Mouse (Mus musculus): Measurements from ENCODE around the gene 1700024P04Rik. TPM values are rescaled to one million over a fixed set of nuclear protein-coding genes. Genes with fewer than 3 reads are reported as not detected.

The 1700024P04Rik gene
- polyA plus RNA-seq, 1 experiment from 2014 or later: not detected

DNA sequence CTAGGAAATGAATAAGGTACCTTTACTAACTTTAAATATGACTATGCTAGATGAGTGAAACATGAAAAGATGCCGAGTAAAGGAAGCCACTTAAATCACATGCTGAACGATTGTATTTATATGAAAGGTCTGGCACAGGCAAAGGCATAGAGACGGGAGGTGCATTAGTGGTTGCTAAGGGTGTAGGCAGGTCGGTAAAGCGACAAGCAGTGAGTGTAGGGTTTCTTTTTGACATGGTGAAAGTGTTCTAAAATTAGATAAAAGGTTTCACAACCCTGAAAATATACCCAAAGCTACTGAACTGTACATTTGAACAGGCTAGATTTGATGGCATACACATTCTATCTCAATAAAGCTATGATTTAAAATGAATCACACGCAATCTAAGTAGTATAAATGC is 47.3 kb downstream of the 1700024P04Rik start:
- no peaks in the 10 kb centered on the region for H3K27me3 ChIP-seq
- no peaks in the 10 kb centered on the region for H3K36me3 ChIP-seq
- ATAC-seq (ENCODE audit: insufficient number of reproducible peaks, insufficient read depth, low FRiP score, low TSS enrichment): no peak
- H3K9ac ChIP-seq: no peak overlapping the region
- no peak overlapping the region for H3K4me3 ChIP-seq
- WGBS: 75% methylated on average over 6 of the region's 6 CpGs
- H3K4me2 ChIP-seq (replicated peaks): no peak overlapping the region
- H3K4me1 ChIP-seq: no peaks in the 10 kb centered on the region
- H3K9me3 ChIP-seq: no peaks in the 10 kb centered on the region
- H3K27ac ChIP-seq: no peak overlapping the region

Other genes with a start within 250 kb of the 1700024P04Rik start
- 51.5 and 59.8 TPM in 2 replicates for gene Fcho2, start 169.1 kb downstream of the 1700024P04Rik start, polyA plus RNA-seq (2016; fragmentation: Nextera tagmentation; extraction: Ambion mirVana)
- 73.3 and 73.8 TPM in 2 replicates for gene Tnpo1, start 58.2 kb downstream of the 1700024P04Rik start, polyA plus RNA-seq (2016; fragmentation: Nextera tagmentation; extraction: Ambion mirVana)
- 0.41 and 0.67 TPM in 2 replicates for gene Zfp366, start 200.3 kb upstream of the 1700024P04Rik start, polyA plus RNA-seq (2016; fragmentation: Nextera tagmentation; extraction: Ambion mirVana)